Mouse (Mus musculus): Measurements from ENCODE around the gene Ndufaf7.

GRCm38 (mm10) chr17:78952070-78952469 is 15.1 kb downstream of the Ndufaf7 start:
- TF ChIP-seq CTCF (conservative IDR thresholded peaks at IDR 0.05; ENCODE audit: low read length), result no peak
- no peak for TF ChIP-seq NANOG (IDR thresholded peaks at IDR 0.05; ENCODE audit: borderline replicate concordance, low read length)
- TF ChIP-seq POU5F1 (IDR thresholded peaks at IDR 0.05; ENCODE audit: borderline replicate concordance, low read length), result no peak
